Mouse (Mus musculus): ENCODE data around the gene Reps1. TPM values are rescaled to one million over a fixed set of nuclear protein-coding genes. Genes with fewer than 3 reads are reported as not detected.
"Not testable (repeated sequence)": the region's sequence is repeated elsewhere in the genome, so short reads cannot be mapped to it uniquely, and the experiment has no call there.

The Reps1 gene
- total RNA-seq, 2 experiments from 2014 or later: 40.2 to 41.6 TPM

DNA sequence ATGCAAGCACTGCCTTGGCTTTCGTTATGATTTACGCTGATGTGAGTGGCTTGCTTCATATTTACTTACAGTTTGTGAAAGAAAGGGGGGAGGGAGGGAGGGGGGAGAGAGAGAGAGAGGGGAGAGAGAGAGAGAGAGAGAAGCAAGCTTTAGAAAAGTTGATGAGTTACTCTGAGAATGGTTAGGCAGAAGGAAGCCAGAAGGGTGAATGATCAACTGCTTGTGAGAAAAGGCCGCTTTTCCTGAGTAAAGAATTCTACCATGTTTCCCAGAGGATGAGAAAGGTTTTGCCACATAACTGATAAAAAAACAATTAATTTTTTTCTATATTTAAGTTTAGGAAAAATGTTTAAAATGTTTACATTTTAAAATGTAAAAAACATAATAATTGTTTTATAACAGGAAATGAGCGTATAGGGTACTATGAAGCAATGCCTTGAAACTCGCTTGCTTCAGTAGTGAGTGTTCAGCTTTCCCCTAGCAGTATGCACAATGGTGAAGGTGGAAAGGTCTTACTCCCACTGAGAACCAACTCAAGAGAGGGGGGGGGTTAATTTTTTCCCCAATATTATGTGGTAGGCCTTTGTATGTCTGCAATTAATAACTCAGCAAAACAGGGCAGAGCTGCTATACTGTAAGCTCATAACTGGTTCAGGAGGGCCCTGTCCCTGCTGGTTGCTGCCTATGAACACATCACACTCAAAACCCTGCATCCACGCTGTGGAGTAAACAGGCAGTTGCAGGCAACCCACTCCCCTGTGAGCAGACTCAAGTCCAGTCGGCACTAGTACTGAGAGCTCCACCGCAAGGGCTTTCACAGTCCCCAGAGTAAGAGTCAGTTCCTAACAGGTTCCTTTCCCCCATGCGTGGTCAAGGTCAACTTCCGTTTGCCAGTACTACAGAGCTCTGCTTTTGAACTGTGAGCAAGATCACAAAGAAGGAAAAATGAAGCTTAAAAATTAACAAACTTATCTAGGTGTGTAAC lies 76.3 kb downstream of the Reps1 start:
- intact Hi-C loops (cut with DNase I): no loop called here
- DNase-seq: no peak

DNA sequence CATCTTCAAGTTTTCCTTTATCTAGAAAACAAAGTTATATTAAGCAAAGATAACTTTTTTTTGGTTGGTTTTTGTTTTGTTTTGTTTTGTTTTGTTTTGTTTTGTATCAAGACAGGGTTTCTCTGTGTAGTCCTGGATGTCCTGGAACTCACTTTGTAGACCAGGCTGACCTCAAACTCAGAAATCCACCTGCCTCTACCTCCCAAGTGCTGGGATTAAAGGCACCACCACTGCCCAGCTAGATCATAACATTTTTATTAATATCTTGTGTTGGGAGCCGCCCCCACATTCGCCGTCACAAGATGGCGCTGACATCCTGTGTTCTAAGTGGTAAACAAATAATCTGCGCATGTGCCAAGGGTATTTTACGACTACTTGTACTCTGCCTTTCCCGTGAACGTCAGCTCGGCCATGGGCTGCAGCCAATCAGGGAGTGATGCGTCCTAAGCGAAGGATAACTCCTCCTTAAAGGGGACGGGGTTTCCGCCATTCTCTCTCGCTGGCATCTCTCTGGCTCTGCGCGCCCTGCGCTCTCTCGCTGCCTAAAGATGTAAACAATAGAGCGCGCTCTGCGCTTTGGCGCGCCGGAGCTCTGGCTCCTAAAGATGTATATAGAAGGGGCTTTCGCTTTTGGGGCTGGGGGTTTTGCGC lies 83.3 kb downstream of the Reps1 start:
- DNase-seq; intact Hi-C loops (cut with DNase I): not testable (repeated sequence)

DNA sequence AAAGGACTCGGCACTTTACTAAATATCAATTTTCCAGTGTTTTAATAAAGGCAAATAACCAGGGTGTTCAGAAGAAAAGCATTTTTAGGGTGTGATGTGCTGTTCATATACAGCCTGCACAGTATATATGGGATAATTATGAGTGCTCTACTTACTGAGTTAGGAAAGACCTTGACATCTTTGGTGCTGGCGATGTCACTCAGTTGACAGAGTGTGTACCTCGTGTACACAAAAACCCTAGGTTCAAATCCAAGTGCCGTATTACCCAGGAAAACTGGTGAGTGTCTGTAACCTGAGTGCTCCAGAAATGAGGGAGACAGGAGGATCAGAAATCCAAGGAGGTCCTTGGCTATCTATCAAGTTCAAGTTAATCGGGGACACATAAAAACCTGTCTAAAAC lies 84.0 kb downstream of the Reps1 start:
- intact Hi-C loops (cut with DNase I): no loop called here
- no peak for DNase-seq

DNA sequence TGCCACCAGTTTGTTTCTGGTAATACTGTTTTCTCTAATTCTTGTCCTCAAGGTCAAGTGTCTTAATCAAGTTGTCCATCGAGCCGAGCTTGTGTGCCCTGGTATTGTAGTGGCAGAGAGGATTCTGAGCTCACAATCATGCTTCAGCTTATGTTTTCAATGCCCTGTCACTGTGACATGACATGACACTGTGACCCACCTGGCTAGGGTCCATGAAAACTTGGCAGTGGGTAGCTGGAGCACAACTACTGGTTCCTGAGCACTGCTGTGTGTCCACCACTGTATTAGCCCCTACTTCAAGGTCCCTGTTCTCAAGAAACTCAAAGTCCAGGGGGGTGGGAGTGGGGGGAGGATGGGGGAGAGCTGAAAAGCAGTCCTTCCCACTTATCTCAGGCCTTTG lies 85.7 kb downstream of the Reps1 start:
- peak; percentile 84 for DNase-seq
- intact Hi-C loops (cut with DNase I): no loop called here

DNA sequence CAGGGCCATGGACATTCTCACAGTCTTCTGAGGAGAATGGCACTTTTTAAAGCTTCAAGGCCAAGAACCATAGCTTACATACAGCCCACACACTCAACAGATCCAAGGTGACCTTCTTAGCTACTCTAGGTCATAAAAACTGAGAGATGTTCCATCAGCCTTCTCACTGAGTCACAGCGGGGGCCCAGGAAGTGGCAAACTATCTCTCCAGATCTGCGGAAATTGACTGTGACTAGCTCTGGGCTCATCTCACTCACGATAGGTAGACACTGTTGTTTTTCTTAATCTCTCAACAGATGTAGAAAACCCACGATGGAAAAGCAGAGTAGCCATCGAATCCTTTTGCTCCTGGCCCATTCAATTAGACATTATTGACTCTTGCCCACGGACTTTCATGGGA lies 86.6 kb downstream of the Reps1 start:
- no peak for DNase-seq
- intact Hi-C loops (cut with DNase I): no loop called here

DNA sequence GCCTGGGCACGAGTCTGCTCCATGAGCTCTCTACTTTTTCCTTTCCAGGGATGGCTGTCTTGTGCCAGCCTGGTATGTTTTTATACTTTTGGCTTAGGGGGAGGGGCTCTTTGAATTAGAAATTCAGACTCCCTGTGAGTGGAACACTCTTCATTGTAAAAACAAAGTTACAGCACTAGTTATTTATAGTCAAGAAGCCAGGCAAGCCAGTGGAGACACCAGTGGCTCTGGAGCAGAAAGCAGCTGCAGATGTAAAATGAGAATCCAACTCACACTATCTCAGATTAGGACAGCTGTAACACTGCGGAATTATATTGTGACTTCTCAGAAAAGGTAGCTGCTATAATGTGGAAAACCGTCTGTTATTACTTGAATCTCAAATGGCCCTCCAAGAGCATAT lies 91.6 kb downstream of the Reps1 start:
- DNase-seq: no peak
- intact Hi-C loops (cut with DNase I): no loop called here

DNA sequence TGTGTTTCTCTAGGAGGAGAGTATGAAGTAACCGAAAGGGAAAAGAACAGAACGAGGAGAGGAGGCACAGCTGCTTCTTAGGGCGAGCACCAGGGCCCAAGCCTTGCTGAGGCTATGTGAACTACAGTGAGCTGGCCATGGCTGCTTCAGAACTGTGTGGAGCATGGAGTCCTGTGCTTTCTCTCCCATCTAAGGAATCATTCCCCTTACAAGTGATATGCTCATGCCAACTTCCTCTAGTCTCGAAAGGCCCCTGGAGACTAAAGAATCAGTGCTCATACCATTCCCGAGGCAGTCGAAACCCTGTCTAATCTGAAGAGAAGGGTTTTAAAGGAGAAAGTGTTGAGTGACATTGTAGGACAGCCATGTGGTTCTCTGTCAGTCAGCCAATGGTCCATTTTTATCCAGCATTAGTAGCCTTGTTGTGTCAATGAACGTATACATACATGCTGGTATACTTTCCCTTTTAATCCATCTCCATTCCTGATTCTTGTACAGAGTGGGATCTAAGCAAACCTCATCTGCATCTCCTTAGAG lies 106.8 kb downstream of the Reps1 start:
- intact Hi-C loops (cut with DNase I): no loop called here
- peak in 1 of 2 experiments; percentile 27 for DNase-seq

Other genes starting within 250 kb of the Reps1 start
- 10 to 100 TPM; 35.5 to 37.0 TPM for gene Heca, start 107.8 kb upstream of the Reps1 start, total RNA-seq (2021)
- gene Abracl, start 32.6 kb upstream of the Reps1 start, total RNA-seq (2021): 10 to 100 TPM; 87.8 to 96.2 TPM
- gene Ect2l, start 155.0 kb downstream of the Reps1 start, total RNA-seq (2021): not detected
- 1 to 10 TPM; 6.4 to 6.7 TPM for gene Ccdc28a, start 179.1 kb downstream of the Reps1 start, total RNA-seq (2021)